Mouse (Mus musculus) hindbrain, postnatal 0 days (tissue): ENCODE data around the gene Dlgap1. TPM values are rescaled to one million over a fixed set of nuclear protein-coding genes. Genes with fewer than 3 reads are reported as not detected.

Experiments
- ATAC-seq: fragments of 200-750 bp; cut with Nextera tagmentation; 2 replicates; pipeline ENCODE4 v1.8.0; 2017; ENCODE audit warnings: mild to moderate bottlenecking, moderate TSS enrichment, moderate library complexity
- DNase-seq: peaks from one replicate; pipeline ENCODE4 v3.0.0-alpha.2; 2015; ENCODE audit warnings: low spot score
- H3K27ac ChIP-seq: fragments of 300-500 bp; sonication (generic); 2 replicates; pipeline ENCODE4 v1.5.1; 2014; ENCODE audit warnings: mild to moderate bottlenecking
- H3K27me3 ChIP-seq: fragments of 300-500 bp; sonication (generic); 2 replicates; pipeline ENCODE4 v1.6.1; 2014; ENCODE audit warnings: low read length, mixed read lengths; ENCODE audit not compliant: insufficient read depth
- H3K36me3 ChIP-seq: fragments of 300-500 bp; sonication (generic); 2 replicates; pipeline ENCODE4 v1.6.1; 2014; ENCODE audit warnings: low read length, mixed read lengths; ENCODE audit not compliant: insufficient read depth
- H3K4me1 ChIP-seq: fragments of 300-500 bp; sonication (generic); 2 replicates; pipeline ENCODE4 v1.6.1; 2014; ENCODE audit warnings: antibody characterized with exemption, low read length, mixed read lengths; ENCODE audit not compliant: insufficient read depth
- H3K4me2 ChIP-seq: fragments of 300-500 bp; sonication (generic); 2 replicates; pipeline ENCODE4 v1.6.1; 2014; ENCODE audit warnings: low read depth, mild to moderate bottlenecking, low read length, moderate library complexity, mixed read lengths
- H3K4me3 ChIP-seq: fragments of 300-500 bp; sonication (generic); 2 replicates; pipeline ENCODE4 v1.5.1; 2014; ENCODE audit warnings: low read length
- H3K9ac ChIP-seq: fragments of 300-500 bp; sonication (generic); replicated peaks from 2 replicates; pipeline ENCODE4 v1.6.1; 2014; ENCODE audit warnings: mild to moderate bottlenecking, low read length, moderate library complexity, mixed read lengths
- H3K9me3 ChIP-seq: fragments of 300-500 bp; sonication (generic); 2 replicates; pipeline ENCODE4 v1.6.1; 2016; ENCODE audit warnings: low read length, mixed read lengths
- CTCF ChIP-seq: IDR thresholded peaks from 2 replicates; pipeline ENCODE4 v1.5.1; 2016; ENCODE audit warnings: antibody characterized with exemption, control low read depth, low read depth
- WGBS: fragments of 180-500 bp; shearing (Covaris S2); extraction: QIAGEN DNeasy Blood & Tissue Kit; methylation state at CpG from one replicate; pipeline ENCODE4 v1.1.7; 2014; 5-methylcytosine and 5-hydroxymethylcytosine counted together
- polyA plus RNA-seq: library from polyadenylated mRNA; unstranded; fragments of >200 nt; fragmentation: Nextera tagmentation; extraction: Ambion mirVana; gene quantifications from 2 replicates; pipeline ENCODE4 v1.2.1, GENCODE M21; 2015
- total RNA-seq: library from RNA; depleted of rRNA; stranded (reverse); fragments of >200 nt; gene quantifications from 2 replicates; pipeline ENCODE4 v1.2.3, GENCODE M21; 2014

Dlgap1 gene
- total and polyA plus RNA-seq, 2 experiments from 2014 or later, result 33.8 to 117 TPM

- Histone ChIP-seq H3K27me3 (no peaks in the 10 kb centered on the region), H3K9me3 (no peaks in the 10 kb centered on the region), H3K36me3 (no peaks in the 10 kb centered on the region), H3K4me1 (no peaks in the 10 kb centered on the region), H3K4me3 (no peak overlapping the region), H3K4me2 (no peak overlapping the region), H3K9ac (no peak overlapping the region), H3K27ac (no peak overlapping the region)
- ATAC-seq (no peak), DNase-seq (peak; percentile 39)
- 50% methylated on average over 2 of the region's 2 CpGs for WGBS
- no peak for TF ChIP-seq CTCF
These were observed 333.8 kb downstream of the Dlgap1 start for GRCm38 (mm10) chr17:70302656-70303055.

DNA sequence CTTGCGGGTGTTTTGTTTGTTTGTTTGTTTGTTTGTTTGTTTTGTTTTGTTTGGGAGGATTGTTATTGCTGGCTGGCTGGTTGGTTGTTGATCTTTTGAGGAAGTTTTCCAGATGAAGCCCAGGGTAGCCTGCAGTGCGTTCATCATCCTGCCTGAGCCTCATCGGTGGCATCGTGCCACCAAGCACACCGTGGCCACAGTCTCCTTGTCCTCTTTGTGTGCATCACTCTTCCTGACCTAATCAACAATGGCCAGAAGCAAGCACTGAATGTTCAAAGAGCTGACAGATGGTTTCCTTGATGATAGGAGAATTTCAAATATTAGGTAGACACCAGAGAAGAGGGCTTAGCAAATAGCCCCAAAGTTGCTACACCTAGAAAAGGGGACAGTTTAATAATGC is 336.1 kb downstream of the Dlgap1 start:
- ATAC-seq (no peak), DNase-seq (peak; percentile 18)
- H3K27me3 ChIP-seq, result no peaks in the 10 kb centered on the region
- no peak overlapping the region for H3K4me2 ChIP-seq
- no peaks in the 10 kb centered on the region for H3K4me1 ChIP-seq
- H3K9ac ChIP-seq, result no peak overlapping the region
- H3K4me3 ChIP-seq, result no peak overlapping the region
- TF ChIP-seq CTCF, result no peak
- H3K9me3 ChIP-seq, result no peaks in the 10 kb centered on the region
- no peak overlapping the region for H3K27ac ChIP-seq
- 59% methylated on average over 5 of the region's 5 CpGs for WGBS
- no peaks in the 10 kb centered on the region for H3K36me3 ChIP-seq

DNA sequence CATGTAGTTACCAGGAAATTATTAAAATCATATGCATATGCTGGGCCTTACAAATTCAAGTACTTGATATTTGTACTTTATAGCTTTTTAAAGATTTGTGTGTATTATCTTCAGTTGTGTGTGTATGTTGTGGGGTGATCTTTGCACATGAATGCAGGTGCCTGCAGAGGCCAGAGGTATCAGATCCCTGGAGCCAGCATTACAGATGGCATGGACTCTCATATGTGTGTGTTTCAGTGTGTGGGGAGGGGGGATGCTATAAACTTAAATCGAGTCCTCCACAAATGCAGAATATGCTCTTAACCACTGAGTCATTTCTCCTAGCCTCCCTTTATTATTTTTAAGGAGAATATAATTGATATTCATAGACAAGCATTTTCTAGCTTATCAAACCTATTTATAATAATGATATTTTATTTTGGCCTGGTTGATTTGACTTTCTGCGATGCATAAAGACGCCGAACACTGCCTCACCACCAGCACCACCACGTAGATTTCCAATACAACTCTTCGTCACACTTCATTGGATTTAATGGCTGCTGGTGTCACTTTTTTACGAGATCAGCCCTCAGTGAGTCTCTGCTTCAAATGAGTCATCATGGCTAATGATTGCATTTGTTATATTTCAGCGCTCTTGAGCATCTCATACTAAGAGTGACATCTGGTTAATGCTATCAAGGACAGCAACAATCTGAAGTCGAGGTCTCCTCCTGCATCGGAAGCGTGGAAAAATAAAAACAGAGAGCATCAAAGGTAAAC is 338.7 kb downstream of the Dlgap1 start:
- no peak for TF ChIP-seq CTCF
- ATAC-seq (no peak), DNase-seq (no peak)
- Histone ChIP-seq H3K9me3 (no peaks in the 10 kb centered on the region), H3K27ac (no peak overlapping the region), H3K9ac (no peak overlapping the region), H3K4me1 (no peaks in the 10 kb centered on the region), H3K36me3 (no peaks in the 10 kb centered on the region), H3K27me3 (no peaks in the 10 kb centered on the region), H3K4me3 (no peak overlapping the region), H3K4me2 (no peak overlapping the region)
- 65% methylated on average over 11 of the region's 11 CpGs for WGBS

GRCm38 (mm10) chr17:70308364-70309231 is 339.7 kb downstream of the Dlgap1 start:
- no peak overlapping the region for H3K9ac ChIP-seq
- WGBS, result 69% methylated on average over 22 of the region's 22 CpGs
- no peaks in the 10 kb centered on the region for H3K27me3 ChIP-seq
- no peaks in the 10 kb centered on the region for H3K4me1 ChIP-seq
- peak overlapping the region; percentile 15; the same call in 1 of the 2 replicates for H3K27ac ChIP-seq
- H3K4me2 ChIP-seq, result no peak overlapping the region
- no peak for DNase-seq
- H3K4me3 ChIP-seq, result no peak overlapping the region
- H3K9me3 ChIP-seq, result no peaks in the 10 kb centered on the region
- no peak for TF ChIP-seq CTCF
- peak; percentile 73; the same call in 1 of the 2 replicates for ATAC-seq
- no peaks in the 10 kb centered on the region for H3K36me3 ChIP-seq

DNA sequence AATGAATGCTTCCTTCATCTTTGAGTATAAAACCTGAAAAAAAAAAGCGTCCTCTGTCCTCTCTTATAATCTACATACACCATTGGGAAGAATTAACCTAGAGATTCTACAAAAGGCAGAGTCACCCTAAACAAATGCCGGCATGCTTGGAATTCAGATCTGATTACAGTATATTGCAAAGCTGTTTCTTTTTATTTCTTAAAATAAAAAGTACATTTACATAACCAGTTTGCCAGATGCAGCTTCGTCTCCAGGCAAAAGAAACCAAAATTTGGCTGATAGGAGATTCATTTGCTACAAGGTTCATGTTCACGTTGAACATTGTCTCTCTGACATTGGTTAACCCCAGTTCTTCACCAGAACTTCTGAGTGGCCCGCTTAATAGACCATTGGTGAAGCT is 347.5 kb downstream of the Dlgap1 start:
- DNase-seq, result no peak
- no peaks in the 10 kb centered on the region for H3K27me3 ChIP-seq
- ATAC-seq, result no peak
- no peak for TF ChIP-seq CTCF
- H3K9ac ChIP-seq, result no peak overlapping the region
- no peak overlapping the region for H3K27ac ChIP-seq
- no peaks in the 10 kb centered on the region for H3K4me1 ChIP-seq
- no peak overlapping the region for H3K4me2 ChIP-seq
- WGBS, result 85% methylated on average over 5 of the region's 5 CpGs
- no peaks in the 10 kb centered on the region for H3K9me3 ChIP-seq
- no peak overlapping the region for H3K4me3 ChIP-seq
- no peaks in the 10 kb centered on the region for H3K36me3 ChIP-seq

DNA sequence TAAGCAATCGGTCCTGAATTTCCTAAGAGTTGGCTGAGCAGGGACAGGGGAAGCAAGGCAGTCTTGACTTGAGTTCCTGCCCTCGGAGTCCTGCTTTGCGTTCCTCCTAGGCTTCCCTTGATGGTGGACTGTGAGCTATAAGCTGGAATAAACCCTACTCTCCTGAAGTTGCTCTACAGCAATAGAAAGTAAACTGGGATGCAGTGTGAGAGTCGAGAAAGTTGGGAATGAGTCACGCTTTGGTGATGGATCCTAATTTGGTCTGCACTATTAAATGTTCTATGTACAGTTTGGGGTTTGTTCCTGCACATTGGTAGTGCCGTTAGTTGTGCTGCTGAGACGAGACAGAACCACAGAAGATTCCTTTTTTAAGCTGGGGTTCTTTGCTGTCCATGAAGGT is 348.9 kb downstream of the Dlgap1 start:
- no peaks in the 10 kb centered on the region for H3K4me1 ChIP-seq
- no peak for ATAC-seq
- 92% methylated on average over 7 of the region's 7 CpGs for WGBS
- H3K27ac ChIP-seq, result no peak overlapping the region
- no peaks in the 10 kb centered on the region for H3K27me3 ChIP-seq
- H3K9me3 ChIP-seq, result no peaks in the 10 kb centered on the region
- no peak for TF ChIP-seq CTCF
- no peak for DNase-seq
- H3K4me3 ChIP-seq, result no peak overlapping the region
- H3K36me3 ChIP-seq, result no peaks in the 10 kb centered on the region
- H3K4me2 ChIP-seq, result no peak overlapping the region
- no peak overlapping the region for H3K9ac ChIP-seq
